Mouse (Mus musculus) frontal cortex, postnatal 36 days (tissue): Measurements from ENCODE around the gene Olfr462.

Source experiments
- DNase-seq, 2 experiments: peaks; one replicate each; pipeline ENCODE4 v3.0.0; 2022; ENCODE audit warnings: low spot score in 2 of 2

Gene Olfr462

GRCm38 (mm10) chr11:87847884-87848283 is 44.2 kb downstream of the Olfr462 start:
- no peak for DNase-seq

GRCm38 (mm10) chr11:87846968-87847600 is 45.0 kb downstream of the Olfr462 start:
- DNase-seq: no peak

GRCm38 (mm10) chr11:87841436-87841835 is 50.6 kb downstream of the Olfr462 start:
- no peak for DNase-seq

GRCm38 (mm10) chr11:87840676-87841075 is 51.4 kb downstream of the Olfr462 start:
- no peak for DNase-seq
